Comparison of ENCODE assay signal across 8 mouse cellular contexts in genomic region chr11:102445264-102445890, GRCm38 (mm10). TPM values are rescaled to one million over a fixed set of nuclear protein-coding genes. Genes with fewer than 3 reads are reported as not detected.
A peak's percentile ranks its signal among the peaks of the same experiment; 100 is the strongest.
DNase-seq lines count a peak whose midpoint lies in the region; ATAC-seq and TF ChIP-seq lines count a peak whose summit lies in the region.
"Had no signal": no experiment of that assay in that cellular context is flagged by ENCODE, and none has a peak within 500 bp of the region (broad histone marks: within the 10 kb centered on the region; RNA-seq: fewer than 3 reads in every experiment).

No protein-coding gene starts in this region.

- no peak for TF ChIP-seq CTCF in C2C12 (IDR thresholded peaks at IDR 0.05; ENCODE audit: control insufficient read depth, insufficient read depth, insufficient read length)
- no peak for TF ChIP-seq CTCF in E14TG2a.4 (conservative IDR thresholded peaks at IDR 0.05; ENCODE audit: low read length)
- TF ChIP-seq CTCF in thymus, adult 2 months (IDR thresholded peaks at IDR 0.05; ENCODE audit: borderline replicate concordance, control insufficient read depth, extremely low read depth, insufficient read depth, low read length, poor library complexity), result no peak

- no peaks in the 10 kb centered on the region for H3K79me2 ChIP-seq in C2C12 (ENCODE audit: control insufficient read depth, insufficient read depth)

- H3K4me2 ChIP-seq in forebrain, embryonic 12.5 days, result peak overlapping the region; percentile 89
- H3K4me2 ChIP-seq in hindbrain, embryonic 16.5 days (ENCODE audit: low read length), result peak overlapping the region; percentile 69
- peak overlapping the region; percentile 86 for H3K4me2 ChIP-seq in midbrain, embryonic 12.5 days (replicated peaks)

- H3K9me3 ChIP-seq in E14TG2a.4 (ENCODE audit: low read length), result no peaks in the 10 kb centered on the region
- H3K9me3 ChIP-seq in forebrain, embryonic 12.5 days, result no peaks in the 10 kb centered on the region
- H3K9me3 ChIP-seq in hindbrain, embryonic 16.5 days (ENCODE audit: control insufficient read depth, low read length), result no peaks in the 10 kb centered on the region
- H3K9me3 ChIP-seq in midbrain, embryonic 12.5 days, result no peaks in the 10 kb centered on the region

- no peak for DNase-seq in thymus, adult 2 months
- no peak for DNase-seq in adrenal gland, adult 18-20 months (ENCODE audit: low spot score in 2 of 2)

- WGBS in forebrain, embryonic 12.5 days, result 16% methylated on average over 10 of the region's 10 CpGs
- WGBS in hindbrain, embryonic 16.5 days, result 13% methylated on average over 10 of the region's 10 CpGs
- 9% methylated on average over 10 of the region's 10 CpGs for WGBS in midbrain, embryonic 12.5 days
- WGBS in thymus, adult 2 months, result 83% methylated on average over 10 of the region's 10 CpGs

- peak overlapping the region; percentile 94 for H3K27ac ChIP-seq in forebrain, embryonic 12.5 days
- peak overlapping the region; percentile 99 for H3K27ac ChIP-seq in hindbrain, embryonic 16.5 days (ENCODE audit: low read depth, low read length)
- peak overlapping the region; percentile 97 for H3K27ac ChIP-seq in midbrain, embryonic 12.5 days (replicated peaks)
- H3K27ac ChIP-seq in thymus, adult 2 months (ENCODE audit: control insufficient read depth, insufficient read depth, low read length), result no peak overlapping the region
- H3K27ac ChIP-seq: macrophage had no signal

- no peak for TF ChIP-seq POLR2A in thymus, adult 2 months (IDR thresholded peaks at IDR 0.05; ENCODE audit: control insufficient read depth, extremely low read depth, insufficient read depth, low read length, poor library complexity)

- H3K4me3 ChIP-seq in C2C12 (ENCODE audit: insufficient read depth, poor library complexity, severe bottlenecking), result no peak overlapping the region
- H3K4me3 ChIP-seq in E14TG2a.4 (replicated peaks; ENCODE audit: low read length), result peak overlapping the region; percentile 88
- H3K4me3 ChIP-seq in forebrain, embryonic 12.5 days (replicated peaks), result peak overlapping the region; percentile 75
- peak overlapping the region; percentile 98 for H3K4me3 ChIP-seq in hindbrain, embryonic 16.5 days (ENCODE audit: low read length)
- peak overlapping the region; percentile 92 for H3K4me3 ChIP-seq in midbrain, embryonic 12.5 days
- H3K4me3 ChIP-seq in thymus, adult 2 months (ENCODE audit: control insufficient read depth, insufficient read depth, low read length), result no peak overlapping the region

- H3K36me3 ChIP-seq in C2C12 (ENCODE audit: control insufficient read depth, insufficient read depth) (no peaks in the 10 kb centered on the region), E14TG2a.4 (ENCODE audit: insufficient read depth, low read length) (no peaks in the 10 kb centered on the region)
- H3K36me3 ChIP-seq in forebrain, embryonic 12.5 days (replicated peaks), result peaks cover 35% of the 10 kb centered on the region
- peaks cover 14% of the 10 kb centered on the region for H3K36me3 ChIP-seq in hindbrain, embryonic 16.5 days (ENCODE audit: control insufficient read depth, insufficient read depth, low read length)
- H3K36me3 ChIP-seq in midbrain, embryonic 12.5 days, result peaks cover 33% of the 10 kb centered on the region
- no peaks in the 10 kb centered on the region for H3K36me3 ChIP-seq in thymus, adult 2 months (ENCODE audit: control insufficient read depth, insufficient read depth, low read length)

- no peak overlapping the region for H3ac ChIP-seq in C2C12 (ENCODE audit: control insufficient read depth, insufficient read length, low read depth)

- H3K27me3 ChIP-seq in C2C12 (ENCODE audit: control insufficient read depth, insufficient read depth, insufficient read length) (peaks cover 22% of the 10 kb centered on the region), E14TG2a.4 (ENCODE audit: insufficient read depth, low read length) (peaks cover 69% of the 10 kb centered on the region)
- H3K27me3 ChIP-seq in forebrain, embryonic 12.5 days, result peaks cover 23% of the 10 kb centered on the region
- no peaks in the 10 kb centered on the region for H3K27me3 ChIP-seq in hindbrain, embryonic 16.5 days (replicated peaks; ENCODE audit: control insufficient read depth, insufficient read depth, low read length)
- H3K27me3 ChIP-seq in midbrain, embryonic 12.5 days, result peaks cover 31% of the 10 kb centered on the region
- peaks cover 12% of the 10 kb centered on the region; the same call in 1 of the 2 replicates for H3K27me3 ChIP-seq in thymus, adult 2 months (ENCODE audit: control insufficient read depth, insufficient read depth, low read length)

- peak overlapping the region; percentile 94 for H3K9ac ChIP-seq in forebrain, embryonic 12.5 days
- H3K9ac ChIP-seq in hindbrain, embryonic 16.5 days (ENCODE audit: low read depth, low read length), result peak overlapping the region; percentile 100
- peak overlapping the region; percentile 99 for H3K9ac ChIP-seq in midbrain, embryonic 12.5 days (replicated peaks)

- peaks cover 70% of the 10 kb centered on the region for H3K4me1 ChIP-seq in E14TG2a.4 (replicated peaks; ENCODE audit: low read depth, low read length)
- peaks cover 45% of the 10 kb centered on the region for H3K4me1 ChIP-seq in forebrain, embryonic 12.5 days
- peaks cover 31% of the 10 kb centered on the region for H3K4me1 ChIP-seq in hindbrain, embryonic 16.5 days (ENCODE audit: control insufficient read depth, insufficient read depth, low read depth, low read length)
- peaks cover 42% of the 10 kb centered on the region for H3K4me1 ChIP-seq in midbrain, embryonic 12.5 days
- peaks cover 7% of the 10 kb centered on the region for H3K4me1 ChIP-seq in thymus, adult 2 months (replicated peaks; ENCODE audit: control insufficient read depth, insufficient read depth, low read length)

- ATAC-seq in forebrain, embryonic 12.5 days (ENCODE audit: low FRiP score), result no peak
- peak; percentile 3; the same call in 1 of the 2 replicates for ATAC-seq in hindbrain, embryonic 16.5 days
- no peak for ATAC-seq in midbrain, embryonic 12.5 days (ENCODE audit: low FRiP score, low read depth)

- H3K79me3 ChIP-seq in C2C12 (ENCODE audit: low read depth), result no peaks in the 10 kb centered on the region

TF ChIP-seq in C2C12, 6 proteins besides CTCF, POLR2A, EP300 and RAD21:
- TF ChIP-seq MYOG (IDR thresholded peaks at IDR 0.05; ENCODE audit: control insufficient read depth, extremely low read depth, insufficient read length) (no peak), MYOD1 (IDR thresholded peaks at IDR 0.05; ENCODE audit: control insufficient read depth, insufficient read length, low read depth) (peak; percentile 25)
TF ChIP-seq in C2C12: peak in this region for 1.

RNA-seq across cellular contexts. Expression of gene Fam171a2, which starts 2.1 kb away (rescaled TPM):
- polyA plus RNA-seq in C2C12 (2012; fragmentation: generic; extraction: Trizol), result 6.3 TPM
- polyA plus RNA-seq in forebrain, embryonic 12.5 days (2016; fragmentation: Nextera tagmentation; extraction: Ambion mirVana), result 13.3 and 15.2 TPM in 2 replicates
- 17.8 and 17.9 TPM in 2 replicates for polyA plus RNA-seq in hindbrain, embryonic 16.5 days (2015; fragmentation: Nextera tagmentation; extraction: Ambion mirVana)
- polyA plus RNA-seq in midbrain, embryonic 12.5 days (2016; fragmentation: Nextera tagmentation; extraction: Ambion mirVana), result 17.6 and 18.0 TPM in 2 replicates
- polyA plus RNA-seq in thymus, adult 2 months (2012; rRNA removed), result 2.6 and 4.7 TPM in 2 replicates
- total RNA-seq in adrenal gland, adult 18-20 months (2021), result 1 to 10 TPM; 3.4 to 3.5 TPM
- polyA plus RNA-seq: macrophage had no signal

RNA-seq across cellular contexts. Expression of gene Grn, which starts 15.3 kb away (rescaled TPM):
- 79.1 TPM for polyA plus RNA-seq in C2C12 (2012; fragmentation: generic; extraction: Trizol)
- 55.5 and 57.6 TPM in 2 replicates for polyA plus RNA-seq in forebrain, embryonic 12.5 days (2016; fragmentation: Nextera tagmentation; extraction: Ambion mirVana)
- 95.4 and 100 TPM in 2 replicates for polyA plus RNA-seq in hindbrain, embryonic 16.5 days (2015; fragmentation: Nextera tagmentation; extraction: Ambion mirVana)
- 67.0 and 82.7 TPM in 2 replicates for polyA plus RNA-seq in midbrain, embryonic 12.5 days (2016; fragmentation: Nextera tagmentation; extraction: Ambion mirVana)
- 151 and 160 TPM in 2 replicates for polyA plus RNA-seq in thymus, adult 2 months (2012; rRNA removed)
- 100 to 1,000 TPM; 156 to 181 TPM for total RNA-seq in adrenal gland, adult 18-20 months (2021)

RNA-seq across cellular contexts. Expression of gene Itga2b, which starts 24.5 kb away (rescaled TPM):
- polyA plus RNA-seq in C2C12 (2012; fragmentation: generic; extraction: Trizol), result 1.3 TPM
- 3.5 and 4.5 TPM in 2 replicates for polyA plus RNA-seq in forebrain, embryonic 12.5 days (2016; fragmentation: Nextera tagmentation; extraction: Ambion mirVana)
- 9.4 and 13.1 TPM in 2 replicates for polyA plus RNA-seq in hindbrain, embryonic 16.5 days (2015; fragmentation: Nextera tagmentation; extraction: Ambion mirVana)
- 5.4 and 7.1 TPM in 2 replicates for polyA plus RNA-seq in midbrain, embryonic 12.5 days (2016; fragmentation: Nextera tagmentation; extraction: Ambion mirVana)
- polyA plus RNA-seq in thymus, adult 2 months (2012; rRNA removed), result 3.8 and 4.0 TPM in 2 replicates
- 1 to 10 TPM; 3.4 to 3.6 TPM for total RNA-seq in adrenal gland, adult 18-20 months (2021)

RNA-seq across cellular contexts. Expression of gene Slc25a39, which starts 37.6 kb away (rescaled TPM):
- 174 TPM for polyA plus RNA-seq in C2C12 (2012; fragmentation: generic; extraction: Trizol)
- 173 TPM in 2 replicates for polyA plus RNA-seq in forebrain, embryonic 12.5 days (2016; fragmentation: Nextera tagmentation; extraction: Ambion mirVana)
- 182 and 187 TPM in 2 replicates for polyA plus RNA-seq in hindbrain, embryonic 16.5 days (2015; fragmentation: Nextera tagmentation; extraction: Ambion mirVana)
- polyA plus RNA-seq in midbrain, embryonic 12.5 days (2016; fragmentation: Nextera tagmentation; extraction: Ambion mirVana), result 163 and 173 TPM in 2 replicates
- 227 and 235 TPM in 2 replicates for polyA plus RNA-seq in thymus, adult 2 months (2012; rRNA removed)
- total RNA-seq in adrenal gland, adult 18-20 months (2021), result 100 to 1,000 TPM; 461 to 466 TPM

RNA-seq across cellular contexts. Expression of gene Rundc3a, which starts 52.2 kb away (rescaled TPM):
- 2.2 TPM for polyA plus RNA-seq in C2C12 (2012; fragmentation: generic; extraction: Trizol)
- 103 and 113 TPM in 2 replicates for polyA plus RNA-seq in forebrain, embryonic 12.5 days (2016; fragmentation: Nextera tagmentation; extraction: Ambion mirVana)
- 127 and 136 TPM in 2 replicates for polyA plus RNA-seq in hindbrain, embryonic 16.5 days (2015; fragmentation: Nextera tagmentation; extraction: Ambion mirVana)
- 117 and 133 TPM in 2 replicates for polyA plus RNA-seq in midbrain, embryonic 12.5 days (2016; fragmentation: Nextera tagmentation; extraction: Ambion mirVana)
- polyA plus RNA-seq in thymus, adult 2 months (2012; rRNA removed), result 7.9 and 8.1 TPM in 2 replicates
- total RNA-seq in adrenal gland, adult 18-20 months (2021), result 10 to 100 TPM; 40.0 to 45.9 TPM

Comparison
In these comparisons a context has a peak if more than half of its experiments do, and no peak if none do; other contexts are left out.
1. H3K4me3 ChIP-seq: peak in E14TG2a.4 (single experiment), forebrain, embryonic 12.5 days (single experiment), hindbrain, embryonic 16.5 days (single experiment) and midbrain, embryonic 12.5 days (single experiment); none in C2C12 (single experiment) and thymus, adult 2 months (single experiment).
2. Peak in every context shown above with its lines, with median percentiles within 50 percentile points of each other: H3K4me2 ChIP-seq and H3K9ac ChIP-seq.